Mouse (Mus musculus) C2C12 (cell line): ENCODE measurements around the gene Gabra4.

ENCODE experiments used
- CTCF ChIP-seq: IDR thresholded peaks from one replicate; pipeline ENCODE4 v1.5.1; 2011; ENCODE audit not compliant: control insufficient read depth, insufficient read depth, insufficient read length
- MAX ChIP-seq: IDR thresholded peaks from one replicate; pipeline ENCODE4 v1.6.1; 2011; ENCODE audit warnings: mild to moderate bottlenecking, control low read depth
- MYOG ChIP-seq: IDR thresholded peaks from one replicate; pipeline ENCODE4 v1.6.1; 2011; ENCODE audit not compliant: control insufficient read depth, insufficient read length; ENCODE audit errors: extremely low read depth

DNA sequence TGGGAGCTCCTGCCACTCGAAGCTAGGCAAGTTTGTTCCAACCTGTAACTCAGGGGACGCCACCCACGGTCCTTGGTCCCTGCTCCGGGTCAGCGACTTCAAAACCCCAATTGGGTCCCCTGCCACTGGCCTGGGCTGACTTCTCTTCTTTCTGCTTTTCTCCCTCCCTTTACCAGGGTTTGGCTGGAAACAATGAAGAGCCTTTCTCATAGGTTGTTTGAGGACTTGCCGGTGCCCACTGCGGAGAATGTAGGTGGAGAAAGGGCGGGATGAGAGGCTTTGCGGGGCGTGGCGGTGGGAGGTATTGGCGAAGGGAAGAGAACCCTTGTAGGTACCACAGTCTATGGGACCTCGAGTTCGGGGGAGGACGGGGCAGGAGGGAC is at the start of gene Gabra4:
- no peak for TF ChIP-seq CTCF
- TF ChIP-seq MYOG = no peak
- TF ChIP-seq MAX = no peak
